Mouse (Mus musculus) left cerebral cortex, postnatal 4 days (tissue): Measurements from ENCODE around the gene Rnf157. TPM values are rescaled to one million over a fixed set of nuclear protein-coding genes. Genes with fewer than 3 reads are reported as not detected.
"Not testable (repeated sequence)": the region's sequence is repeated elsewhere in the genome, so short reads cannot be mapped to it uniquely, and the experiment has no call there.

Experiments used
- DNase-seq: peaks from one replicate; pipeline ENCODE4 v3.0.0-alpha.2; 2022
- intact Hi-C: fragments of 180-260 bp; cut with DNase I; formaldehyde crosslinking; loops from one replicate; pipeline ENCODE4 v1.15.1; 2025
- total RNA-seq, 2 experiments: library from RNA; stranded (reverse); gene quantifications; 2 replicates each; pipeline ENCODE4 v1.2.3; 2021

Rnf157 gene
- total RNA-seq, 2 experiments from 2014 or later = 187 to 192 TPM

DNA sequence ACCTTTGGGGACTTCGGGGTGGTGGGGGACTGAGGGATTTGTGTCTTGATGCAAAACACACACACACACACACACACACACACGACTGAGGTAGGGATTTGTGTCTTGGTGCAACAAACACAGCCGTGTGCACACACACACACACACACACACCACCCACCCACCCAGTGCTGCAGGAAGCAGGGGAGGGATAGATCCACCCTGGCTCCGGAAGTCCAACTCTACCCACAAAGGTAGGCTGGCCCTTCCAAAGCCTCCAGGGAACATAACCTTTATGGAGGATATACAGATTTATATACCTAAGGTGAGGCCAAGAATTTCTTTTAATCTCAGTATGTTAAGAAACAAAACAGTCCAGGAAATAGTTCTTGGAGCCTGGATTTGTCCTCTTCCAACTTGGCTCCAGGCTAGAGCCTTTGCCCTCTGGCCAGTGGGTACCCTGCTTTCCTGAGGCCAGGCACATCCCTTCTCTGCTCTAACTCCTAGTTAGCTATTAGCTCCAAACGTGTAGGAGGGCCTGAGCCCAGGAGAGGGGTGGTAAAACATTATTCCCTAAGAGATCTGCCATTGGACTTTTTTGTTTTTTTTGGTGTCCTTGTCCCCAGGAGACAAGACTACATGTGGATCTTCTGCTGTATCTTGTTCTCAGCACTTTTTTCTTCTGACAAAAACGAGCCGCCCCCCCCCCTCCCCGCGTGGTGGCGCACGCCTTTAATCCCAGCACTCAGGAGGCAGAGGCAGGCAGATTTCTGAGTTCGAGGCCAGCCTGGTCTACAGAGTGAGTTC, 22.3 kb upstream of the Rnf157 start:
- intact Hi-C loops = no loop called here
- no peak for DNase-seq

DNA sequence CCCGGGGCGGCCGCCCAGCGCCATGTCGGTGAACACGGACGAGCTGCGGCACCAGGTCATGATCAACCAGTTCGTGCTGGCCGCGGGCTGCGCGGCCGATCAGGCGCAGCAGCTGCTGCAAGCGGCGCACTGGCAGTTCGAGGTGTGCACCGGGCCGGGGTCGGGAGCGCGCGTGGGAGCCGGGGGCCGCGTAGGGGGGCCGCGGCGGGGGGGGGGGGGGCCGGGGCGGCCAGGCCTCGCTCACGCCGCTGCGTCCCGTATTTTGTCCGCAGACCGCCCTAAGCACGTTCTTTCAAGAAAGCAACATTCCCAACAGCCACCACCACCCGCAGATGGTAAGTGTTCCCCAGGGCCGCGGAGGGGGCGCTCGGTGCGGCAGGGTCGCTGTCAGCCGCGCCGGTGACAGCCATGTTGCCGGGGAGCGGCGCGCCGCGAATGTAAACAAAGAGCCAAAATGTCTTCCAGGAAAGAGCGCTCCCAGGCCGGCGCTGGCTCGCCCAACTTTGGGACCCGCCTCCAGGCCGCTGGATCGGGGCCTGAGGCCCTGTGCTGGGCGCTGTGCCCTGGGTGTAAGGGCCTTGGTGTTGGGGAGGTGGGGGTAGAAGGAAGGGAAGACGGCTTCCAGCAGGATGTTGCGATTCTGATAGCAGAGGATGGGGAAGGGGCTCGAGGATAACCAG, 21.6 kb upstream of the Rnf157 start:
- DNase-seq = peak; percentile 64
- intact Hi-C loops = no loop called here

DNA sequence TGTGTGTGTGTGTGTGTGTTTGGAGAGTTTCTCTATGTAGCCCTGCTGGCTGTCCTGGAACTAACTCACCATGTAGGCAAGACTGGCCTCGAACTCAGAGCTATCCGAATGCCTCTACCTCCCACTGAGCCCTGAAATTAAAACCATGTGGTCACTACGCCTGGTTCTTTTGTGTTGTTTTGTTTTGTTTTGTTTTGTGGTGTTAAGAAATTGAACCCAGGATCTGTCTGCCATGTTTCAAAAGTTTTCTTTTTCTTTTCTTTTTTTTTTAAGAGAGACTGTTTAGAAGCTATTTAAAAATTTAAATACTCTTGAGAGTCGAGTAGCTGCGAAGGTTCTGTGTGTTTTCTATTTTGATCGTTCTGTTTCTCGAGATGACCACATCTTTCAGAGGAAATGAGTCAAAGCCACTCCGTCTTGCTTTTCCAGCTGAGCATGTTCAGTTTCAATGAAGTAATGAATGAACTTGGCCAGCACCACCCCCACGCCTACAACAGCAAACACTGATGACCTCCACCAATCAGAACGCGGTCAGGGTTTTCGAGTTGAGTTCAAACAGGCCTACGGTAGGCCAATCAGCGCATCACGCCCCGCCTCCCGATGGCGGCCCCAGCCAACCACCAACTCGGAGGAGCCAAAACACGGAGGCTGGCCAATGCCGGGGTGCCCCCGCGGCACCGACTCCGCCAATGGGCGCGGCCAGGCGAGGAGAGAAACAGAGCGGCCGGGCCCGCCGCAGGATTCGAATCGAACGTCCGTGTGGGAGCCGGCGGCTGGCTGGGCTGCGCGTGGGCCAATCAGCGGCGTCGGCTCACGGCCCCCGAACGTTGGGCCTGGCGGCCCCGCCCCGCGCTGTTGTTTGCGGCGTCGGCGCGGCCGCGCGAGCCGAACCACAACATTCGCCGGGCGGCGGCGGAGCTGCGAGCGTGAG, 20.8 kb upstream of the Rnf157 start, which contains the start of gene Ubald2:
Gene Ubald2, plus strand, starts transcription at position 739 of the 931 bp plus-strand sequence.
- peak; percentile 100 for DNase-seq
- intact Hi-C loops = no loop called here

DNA sequence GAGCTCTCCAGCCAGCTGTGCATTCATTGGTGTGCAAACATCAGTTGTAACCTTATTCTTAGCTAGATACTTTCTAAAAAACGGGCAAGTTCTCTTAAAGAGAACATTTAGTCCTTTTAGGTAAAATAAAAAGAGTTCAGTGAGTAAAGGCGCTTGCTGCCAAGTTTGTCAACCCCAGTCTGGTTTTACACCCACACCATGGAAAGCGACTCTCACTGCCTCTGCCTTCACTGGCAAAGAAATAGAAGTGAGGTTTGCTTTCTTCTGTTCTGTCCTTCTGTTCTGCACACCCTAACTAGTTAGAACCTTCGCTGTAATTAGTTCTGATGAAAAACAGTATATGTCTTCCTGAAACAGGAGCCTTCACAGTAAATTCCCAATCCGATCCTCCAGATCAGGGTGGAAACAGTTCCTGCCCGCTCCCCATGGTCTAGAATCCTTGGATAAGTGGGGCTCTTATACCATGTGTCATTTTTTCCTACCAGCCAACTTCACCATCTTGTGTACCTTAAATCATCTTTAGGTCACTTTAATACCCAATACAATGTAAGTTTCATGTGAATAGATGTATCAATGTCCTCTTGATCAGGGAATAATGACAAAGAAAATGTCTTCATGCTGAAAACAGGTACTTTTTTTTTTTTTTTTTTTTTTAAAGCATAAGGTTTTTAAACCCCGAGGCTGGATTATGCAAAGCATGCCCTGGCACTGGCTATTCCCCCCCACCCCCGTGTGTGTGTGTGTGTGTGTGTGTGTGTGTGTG, 19.9 kb upstream of the Rnf157 start:
- no peak for DNase-seq
- intact Hi-C loops = no loop called here

DNA sequence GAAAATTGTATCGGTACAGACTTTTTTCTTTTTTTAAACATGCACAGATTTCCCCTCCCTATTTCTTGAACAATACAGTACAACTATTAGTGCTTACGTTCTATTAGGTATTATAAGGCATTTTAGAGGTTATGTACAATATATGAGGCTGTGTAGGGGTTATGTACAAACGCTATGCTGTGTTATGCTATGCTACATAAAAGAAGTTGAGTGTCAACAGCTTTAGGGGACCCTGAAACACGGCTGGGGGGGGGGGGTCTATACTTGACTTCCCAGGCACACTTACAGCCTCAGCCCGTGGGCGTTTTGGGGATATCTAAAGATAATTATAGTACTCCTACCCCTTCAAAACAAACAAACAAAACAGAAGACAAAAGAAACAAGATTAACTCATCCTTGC, 19.3 kb upstream of the Rnf157 start:
- intact Hi-C loops = no loop called here
- no peak for DNase-seq

DNA sequence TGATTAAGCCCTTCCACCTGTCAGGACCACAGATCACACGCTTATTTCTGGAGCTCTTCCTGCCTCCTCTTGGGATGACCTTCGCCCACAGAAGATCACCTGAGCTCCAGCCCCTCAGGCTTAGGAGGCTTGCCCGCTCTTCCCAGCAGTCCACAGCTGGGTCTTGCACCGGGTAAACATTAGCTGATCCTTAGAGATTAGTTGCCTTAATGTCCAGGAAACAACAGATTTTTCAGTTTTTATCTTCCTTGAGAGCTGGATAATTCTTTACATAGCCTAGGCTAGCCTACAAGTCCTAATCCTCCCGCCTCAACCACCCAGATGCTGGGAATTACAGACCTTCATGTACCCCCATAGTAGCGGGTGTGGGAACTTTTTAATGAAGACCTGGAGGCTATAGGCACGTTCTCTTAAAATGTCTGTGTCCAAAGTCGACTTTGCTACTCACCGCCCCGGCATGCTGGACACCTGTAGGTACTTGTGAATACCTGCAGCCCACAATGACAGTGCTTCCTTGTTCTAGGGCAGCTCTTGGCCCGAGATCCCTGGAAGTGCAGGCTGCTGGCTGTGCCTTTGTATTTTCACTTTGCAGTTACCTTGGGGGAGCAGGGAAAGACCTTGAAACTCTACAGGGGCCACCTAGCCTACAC, 18.7 kb upstream of the Rnf157 start:
- intact Hi-C loops = no loop called here
- DNase-seq = no peak

DNA sequence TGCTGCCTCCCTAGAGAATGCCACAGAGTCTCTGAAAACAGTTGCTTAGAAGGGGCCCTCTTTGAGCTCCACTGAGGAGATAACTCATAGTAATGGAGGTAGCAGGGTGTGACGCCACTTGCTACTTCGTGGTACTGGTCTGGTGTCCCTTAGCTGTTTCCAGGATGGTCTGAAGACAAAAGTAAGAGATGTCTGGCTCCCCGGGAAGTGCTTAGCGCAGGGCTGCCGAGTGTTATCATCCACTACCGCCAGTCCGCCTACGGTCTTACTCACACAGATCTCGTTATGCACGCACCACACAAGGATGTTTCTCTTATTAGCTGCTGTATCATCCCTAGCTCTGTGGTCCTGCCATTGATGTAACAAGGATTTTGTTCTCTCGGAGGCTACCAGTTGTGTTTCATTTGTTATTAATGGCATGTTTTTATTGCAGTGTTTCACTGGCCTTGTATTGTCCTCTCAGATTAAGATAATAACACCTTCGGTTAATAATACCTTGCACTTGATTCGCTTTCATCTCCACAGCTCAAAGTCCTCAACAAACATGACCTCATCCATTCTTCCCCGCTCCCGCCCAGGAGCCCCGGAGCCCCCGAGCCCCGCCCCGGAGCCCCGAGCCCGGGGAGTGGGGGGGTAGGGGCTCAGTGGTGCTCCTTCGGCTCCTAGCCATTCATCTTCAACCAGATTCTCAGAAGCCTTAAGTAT, 18.0 kb upstream of the Rnf157 start:
- DNase-seq = no peak
- intact Hi-C loops = no loop called here

DNA sequence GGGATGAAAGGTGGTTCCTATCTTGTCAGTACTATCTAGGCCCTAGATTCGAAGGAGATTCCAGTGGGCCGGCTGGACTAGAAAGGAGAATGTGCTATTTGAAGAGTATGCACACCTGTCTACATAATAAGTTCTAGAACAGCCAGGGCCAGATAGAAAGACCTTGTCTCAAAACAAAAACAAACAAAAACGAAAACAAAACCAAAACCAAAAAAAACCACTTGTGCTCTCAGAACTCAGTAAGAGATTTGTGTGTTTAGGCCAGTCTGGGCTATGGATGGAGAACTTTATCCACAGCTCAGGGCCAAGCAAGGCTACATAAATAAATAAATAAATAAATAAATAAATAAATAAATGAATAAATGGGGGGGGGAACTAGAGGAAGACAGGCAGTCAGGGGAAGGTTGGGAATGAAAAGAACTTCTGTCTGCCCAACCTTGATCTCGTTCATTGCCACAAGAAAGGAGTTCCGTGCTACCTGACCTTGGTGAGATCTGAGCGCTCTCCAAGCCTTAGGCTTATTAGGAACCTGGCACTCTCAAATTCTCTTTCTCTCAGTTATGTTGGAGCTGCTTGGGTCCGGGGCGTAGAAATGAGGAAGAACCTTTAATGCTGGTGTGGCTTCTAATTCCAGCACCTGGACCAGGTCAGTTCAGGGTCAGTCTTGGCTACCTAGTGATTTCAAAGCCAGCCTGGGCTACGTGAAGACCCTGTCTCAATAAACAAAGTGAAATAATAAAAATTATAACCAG, 17.2 kb upstream of the Rnf157 start:
- no peak for DNase-seq
- intact Hi-C loops = no loop called here

DNA sequence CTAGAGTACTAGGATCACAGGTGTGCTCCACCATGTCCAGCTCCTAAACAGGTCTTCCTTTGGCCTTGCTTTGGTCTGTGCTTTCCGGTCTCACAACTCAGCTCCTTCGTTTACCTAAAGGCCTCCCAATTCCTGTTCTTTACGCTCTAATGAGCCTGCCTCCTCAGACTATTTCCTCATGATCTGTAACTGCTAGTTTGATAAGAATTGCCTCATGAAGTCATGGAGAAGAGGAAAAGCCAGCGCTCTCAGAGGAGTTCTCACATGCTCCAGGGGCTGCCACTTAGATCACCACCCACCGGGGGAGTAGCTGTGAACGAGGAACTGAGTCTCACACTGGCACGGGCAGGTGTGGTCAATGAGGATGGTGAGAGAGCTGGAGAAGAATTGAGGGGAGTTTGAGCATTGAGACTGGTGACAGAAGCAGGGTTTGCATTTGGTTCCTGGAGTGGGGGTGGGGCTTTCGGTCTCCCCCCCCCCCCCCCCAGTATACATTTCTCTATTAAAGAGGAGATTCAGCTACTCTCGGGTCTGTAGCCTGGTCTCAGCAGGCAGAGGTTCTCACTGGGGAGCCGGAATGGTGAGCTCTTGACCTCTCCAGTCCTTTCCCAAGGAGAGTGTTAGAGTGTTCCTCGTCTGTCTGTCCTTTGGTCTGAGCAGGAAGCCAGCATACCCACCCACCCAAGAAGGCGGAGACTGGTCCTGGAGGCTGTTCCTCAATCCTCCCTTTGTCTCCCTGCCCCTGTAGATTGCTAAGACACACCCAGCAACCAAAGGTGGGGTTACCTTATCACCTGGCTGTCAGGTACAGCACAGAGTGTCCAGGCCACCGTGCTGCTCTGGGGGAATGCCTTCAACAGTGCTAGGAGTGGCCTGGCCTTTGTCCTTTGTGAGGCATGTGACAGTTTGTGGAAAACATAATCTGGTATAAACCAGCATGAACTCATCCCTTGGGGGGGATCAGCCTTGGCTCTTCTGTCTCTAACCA, 16.3 kb upstream of the Rnf157 start:
- DNase-seq = no peak
- intact Hi-C loops = no loop called here

DNA sequence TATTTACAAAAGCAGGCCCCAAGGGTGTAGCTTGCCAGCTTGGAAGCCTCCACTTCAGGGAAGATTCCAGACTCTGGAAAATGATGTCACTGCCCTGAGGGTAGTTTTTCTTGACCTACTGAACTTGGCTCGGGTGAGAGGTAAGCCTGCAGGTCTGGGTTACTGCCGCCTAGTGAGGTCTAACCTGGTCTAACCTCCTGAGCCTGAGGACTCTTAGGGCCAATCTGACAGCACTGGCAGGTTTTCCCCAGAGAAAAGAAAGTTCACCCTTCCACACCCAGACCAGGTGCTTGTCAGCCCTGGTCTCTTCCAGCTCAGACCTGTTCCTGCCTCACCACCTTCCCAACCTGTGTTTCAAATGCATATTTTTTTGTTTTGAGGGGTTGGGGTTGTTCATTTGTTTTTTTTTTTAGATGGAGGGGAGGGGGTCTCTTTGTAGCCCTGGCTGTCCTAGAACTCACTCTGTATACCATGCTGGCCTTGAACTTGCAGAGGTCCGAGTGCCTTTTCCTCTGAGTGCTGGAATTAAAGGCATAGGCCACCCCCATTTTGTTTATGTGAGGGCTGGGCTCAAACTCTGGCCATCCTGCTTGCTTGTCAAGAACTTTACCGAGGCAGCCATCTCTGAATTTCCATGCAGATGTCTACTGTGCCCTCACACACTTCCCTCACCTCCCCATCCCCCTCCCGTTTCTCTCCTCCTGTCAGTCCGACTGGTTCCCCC, 14.2 kb upstream of the Rnf157 start:
- intact Hi-C loops = no loop called here
- no peak for DNase-seq

DNA sequence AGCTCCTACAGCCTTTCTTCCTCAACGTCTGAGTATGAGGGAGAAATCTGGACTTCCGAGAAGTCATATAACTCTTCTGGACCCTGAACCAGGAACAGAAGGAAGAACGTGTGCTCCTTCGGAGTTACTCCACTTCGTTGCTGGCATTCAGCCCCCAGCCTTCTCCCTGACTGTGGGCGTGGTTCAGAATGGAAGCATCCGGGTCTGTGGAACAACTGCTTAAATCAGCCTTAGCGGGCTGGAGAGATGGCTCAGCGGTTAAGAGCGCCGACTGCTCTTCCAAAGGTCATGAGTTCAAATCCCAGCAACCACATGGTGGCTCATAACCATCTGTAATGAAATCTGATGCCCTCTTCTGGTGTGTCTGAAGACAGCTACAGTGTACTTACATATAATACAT, 13.5 kb upstream of the Rnf157 start:
- intact Hi-C loops, DNase-seq: not testable (repeated sequence)

DNA sequence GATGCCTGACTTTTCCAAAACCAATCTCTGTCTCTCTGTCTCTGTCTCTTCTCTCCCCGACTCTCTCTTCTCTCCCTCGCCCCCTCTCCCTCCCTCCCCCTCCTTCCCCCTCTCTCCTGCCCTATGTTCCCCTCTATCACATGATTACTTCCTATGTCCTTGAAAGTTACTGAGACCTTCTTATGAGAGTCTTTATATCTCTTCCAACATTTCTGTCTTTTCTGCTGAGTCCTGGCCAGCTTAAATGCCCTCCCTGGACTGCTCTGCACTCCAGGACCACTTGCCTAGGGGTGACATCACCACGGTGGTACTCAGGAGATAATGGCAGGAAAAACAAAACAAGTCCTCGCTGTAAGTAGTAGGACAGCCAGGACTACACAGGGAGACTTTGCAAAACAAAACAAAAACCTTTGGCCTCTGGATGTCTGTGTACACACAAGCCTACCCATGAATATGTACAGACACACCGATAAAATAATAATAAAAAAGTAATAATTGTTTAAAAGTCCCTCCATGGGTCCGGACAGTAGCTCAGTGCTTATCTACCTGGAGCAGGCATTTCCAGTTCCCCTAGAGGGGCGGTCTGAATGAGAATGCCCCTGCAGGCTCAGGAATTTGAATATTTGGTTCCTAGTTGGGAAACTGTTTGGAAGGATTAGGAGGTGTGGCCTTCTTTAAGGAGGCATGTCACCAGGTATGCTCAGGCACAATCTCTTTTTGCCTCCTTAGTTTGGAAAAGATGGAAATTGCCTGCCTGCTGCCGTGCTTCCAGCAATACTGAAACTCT, 12.0 kb upstream of the Rnf157 start:
- intact Hi-C loops = no loop called here
- DNase-seq = no peak

DNA sequence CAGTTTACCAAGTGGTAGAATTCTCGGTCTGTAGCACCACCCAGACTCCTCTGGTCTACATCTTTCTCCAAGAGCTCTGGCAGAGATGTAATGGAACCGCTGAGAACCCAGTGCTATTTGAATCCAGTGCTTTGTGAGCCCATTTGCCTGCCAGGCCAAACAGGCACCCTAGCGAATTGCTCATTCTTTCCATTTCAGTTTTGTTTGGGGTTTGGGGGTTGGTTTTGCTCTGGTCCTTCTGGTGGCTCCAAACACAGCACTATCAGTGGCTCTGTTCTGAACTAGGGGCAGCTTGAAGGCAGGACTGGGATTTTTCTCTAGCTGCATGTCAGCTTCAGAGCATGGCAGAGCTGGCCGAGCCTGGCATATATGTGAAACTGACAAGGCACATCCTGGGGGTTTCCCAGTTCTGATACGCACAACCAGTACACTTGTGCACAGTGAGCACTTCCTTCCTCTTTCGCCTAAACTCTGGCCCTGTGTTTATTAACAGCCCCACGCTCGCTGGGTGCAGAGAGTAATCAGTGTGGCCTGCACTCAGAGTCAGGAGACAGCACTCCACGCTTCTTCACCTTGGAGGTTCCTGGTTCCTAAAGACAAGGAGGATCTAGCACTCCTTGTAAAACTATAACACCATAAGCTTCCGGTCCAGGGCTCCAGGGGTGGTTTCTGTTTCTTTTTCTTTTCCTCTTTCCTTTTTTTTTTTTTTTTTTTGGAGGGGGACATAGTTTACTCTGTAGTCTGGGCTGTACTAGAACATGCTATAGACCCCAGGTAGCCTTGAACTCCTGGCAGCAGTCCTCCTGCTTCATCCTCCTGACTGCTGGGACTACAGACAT, 11.2 kb upstream of the Rnf157 start:
- no peak for DNase-seq
- intact Hi-C loops = no loop called here

DNA sequence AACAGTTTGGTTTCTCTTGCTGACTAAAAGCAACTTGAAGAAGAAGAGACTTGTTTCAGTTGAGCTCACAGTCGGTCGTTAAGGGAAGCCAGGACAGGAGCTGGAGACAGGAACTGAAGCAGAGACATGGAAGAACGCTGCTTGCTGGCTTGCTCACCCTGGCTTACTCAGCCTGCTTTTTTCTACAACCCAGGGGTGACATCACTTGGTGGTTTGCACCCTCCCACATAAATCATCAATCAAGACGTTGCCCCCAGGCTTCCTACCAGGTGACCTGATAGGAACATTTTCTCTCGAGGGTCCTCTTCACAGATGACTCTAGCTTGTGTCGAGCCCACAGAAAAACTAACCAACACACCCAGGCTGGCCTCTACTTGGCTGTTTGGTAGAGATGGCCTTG, 10.4 kb upstream of the Rnf157 start:
- intact Hi-C loops = no loop called here
- DNase-seq = no peak

DNA sequence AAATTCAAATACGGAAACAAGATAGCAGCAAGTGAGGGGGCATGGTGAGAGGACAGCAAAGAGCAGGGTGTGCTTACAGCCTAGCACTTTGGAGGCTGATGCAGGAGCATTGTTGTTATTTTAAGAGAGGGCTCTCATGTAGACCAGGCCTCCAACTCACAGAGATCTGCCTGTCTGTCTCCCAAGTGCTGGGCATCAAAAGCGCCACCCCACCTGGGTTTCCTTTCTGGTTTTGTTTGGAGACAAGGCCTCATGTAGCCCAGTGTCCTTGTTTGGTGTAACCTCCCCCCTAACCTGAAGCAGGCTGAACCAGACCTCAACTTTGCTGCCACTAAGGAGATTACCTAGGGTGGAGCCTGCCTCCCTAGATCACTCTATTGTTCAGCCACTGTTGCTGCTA, 9.7 kb upstream of the Rnf157 start:
- intact Hi-C loops = no loop called here

More for the DNA sequence above, 9.7 kb upstream of the Rnf157 start:
- no peak for DNase-seq
